Mouse (Mus musculus): ENCODE results near the gene Xpr1. TPM values are rescaled to one million over a fixed set of nuclear protein-coding genes. Genes with fewer than 3 reads are reported as not detected.

The Xpr1 gene
- polyA plus RNA-seq, 1 experiment from 2014 or later = 68.7 TPM

- H3K4me1 ChIP-seq (ENCODE audit: control insufficient read depth, insufficient read depth, low read length) = no peaks in the 10 kb centered on the region
- no peak overlapping the region for H3K9ac ChIP-seq (replicated peaks; ENCODE audit: low read depth, low read length)
- no peaks in the 10 kb centered on the region for H3K9me3 ChIP-seq (ENCODE audit: control insufficient read depth, low read length)
- H3K27ac ChIP-seq (ENCODE audit: low read depth, low read length) = no peak overlapping the region
- ATAC-seq (ENCODE audit: low read depth) = no peak
- WGBS = 78% methylated on average over 4 of the region's 4 CpGs
- H3K36me3 ChIP-seq (ENCODE audit: control insufficient read depth, insufficient read depth, low read length) = no peaks in the 10 kb centered on the region
- H3K4me2 ChIP-seq (ENCODE audit: low read depth, low read length) = no peak overlapping the region
- no peak overlapping the region for H3K4me3 ChIP-seq (ENCODE audit: low read depth, low read length)
- H3K27me3 ChIP-seq (ENCODE audit: control insufficient read depth, insufficient read depth, low read length) = no peaks in the 10 kb centered on the region
Observed at GRCm38 (mm10) chr1:155353096-155353495, 64.1 kb downstream of the Xpr1 start.

- no peaks in the 10 kb centered on the region for H3K36me3 ChIP-seq (ENCODE audit: control insufficient read depth, insufficient read depth, low read length)
- no peak overlapping the region for H3K27ac ChIP-seq (ENCODE audit: low read depth, low read length)
- no peak overlapping the region for H3K4me2 ChIP-seq (ENCODE audit: low read depth, low read length)
- H3K27me3 ChIP-seq (ENCODE audit: control insufficient read depth, insufficient read depth, low read length) = no peaks in the 10 kb centered on the region
- ATAC-seq (ENCODE audit: low read depth) = no peak
- H3K4me3 ChIP-seq (ENCODE audit: low read depth, low read length) = no peak overlapping the region
- WGBS = 79% methylated on average over 4 of the region's 4 CpGs
- no peaks in the 10 kb centered on the region for H3K4me1 ChIP-seq (ENCODE audit: control insufficient read depth, insufficient read depth, low read length)
- H3K9me3 ChIP-seq (ENCODE audit: control insufficient read depth, low read length) = no peaks in the 10 kb centered on the region
- H3K9ac ChIP-seq (replicated peaks; ENCODE audit: low read depth, low read length) = no peak overlapping the region
Observed at GRCm38 (mm10) chr1:155351527-155351926, 65.7 kb downstream of the Xpr1 start.

GRCm38 (mm10) chr1:155348491-155348890, 68.7 kb downstream of the Xpr1 start:
- H3K27ac ChIP-seq (ENCODE audit: low read depth, low read length) = no peak overlapping the region
- no peak overlapping the region for H3K4me3 ChIP-seq (ENCODE audit: low read depth, low read length)
- no peaks in the 10 kb centered on the region for H3K4me1 ChIP-seq (ENCODE audit: control insufficient read depth, insufficient read depth, low read length)
- WGBS = 85% methylated on average over 3 of the region's 3 CpGs
- no peak overlapping the region for H3K4me2 ChIP-seq (ENCODE audit: low read depth, low read length)
- no peaks in the 10 kb centered on the region for H3K36me3 ChIP-seq (ENCODE audit: control insufficient read depth, insufficient read depth, low read length)
- H3K9me3 ChIP-seq (ENCODE audit: control insufficient read depth, low read length) = no peaks in the 10 kb centered on the region
- ATAC-seq (ENCODE audit: low read depth) = no peak
- no peaks in the 10 kb centered on the region for H3K27me3 ChIP-seq (ENCODE audit: control insufficient read depth, insufficient read depth, low read length)
- H3K9ac ChIP-seq (replicated peaks; ENCODE audit: low read depth, low read length) = no peak overlapping the region

GRCm38 (mm10) chr1:155347339-155347738, 69.9 kb downstream of the Xpr1 start:
- Histone ChIP-seq H3K9ac (replicated peaks; ENCODE audit: low read depth, low read length) (no peak overlapping the region), H3K36me3 (ENCODE audit: control insufficient read depth, insufficient read depth, low read length) (no peaks in the 10 kb centered on the region), H3K4me2 (ENCODE audit: low read depth, low read length) (no peak overlapping the region), H3K27me3 (ENCODE audit: control insufficient read depth, insufficient read depth, low read length) (no peaks in the 10 kb centered on the region), H3K9me3 (ENCODE audit: control insufficient read depth, low read length) (no peaks in the 10 kb centered on the region), H3K27ac (ENCODE audit: low read depth, low read length) (no peak overlapping the region), H3K4me1 (ENCODE audit: control insufficient read depth, insufficient read depth, low read length) (no peaks in the 10 kb centered on the region), H3K4me3 (ENCODE audit: low read depth, low read length) (no peak overlapping the region)
- WGBS = 89% methylated on average over 4 of the region's 4 CpGs
- ATAC-seq (ENCODE audit: low read depth) = no peak

- Histone ChIP-seq H3K4me1 (ENCODE audit: control insufficient read depth, insufficient read depth, low read length) (no peaks in the 10 kb centered on the region), H3K27me3 (ENCODE audit: control insufficient read depth, insufficient read depth, low read length) (no peaks in the 10 kb centered on the region), H3K9me3 (ENCODE audit: control insufficient read depth, low read length) (no peaks in the 10 kb centered on the region)
Observed at GRCm38 (mm10) chr1:155344019-155344418, 73.2 kb downstream of the Xpr1 start.

GRCm38 (mm10) chr1:155339622-155340021, 77.6 kb downstream of the Xpr1 start:
- WGBS = 50% methylated on average over 2 of the region's 2 CpGs
- no peak overlapping the region for H3K4me2 ChIP-seq (ENCODE audit: low read depth, low read length)

More at GRCm38 (mm10) chr1:155344019-155344418, 73.2 kb downstream of the Xpr1 start:
- no peak overlapping the region for H3K4me2 ChIP-seq (ENCODE audit: low read depth, low read length)
- no peaks in the 10 kb centered on the region for H3K36me3 ChIP-seq (ENCODE audit: control insufficient read depth, insufficient read depth, low read length)
- H3K27ac ChIP-seq (ENCODE audit: low read depth, low read length) = no peak overlapping the region
- 89% methylated on average over 2 of the region's 2 CpGs for WGBS
- no peak for ATAC-seq (ENCODE audit: low read depth)
- H3K4me3 ChIP-seq (ENCODE audit: low read depth, low read length) = no peak overlapping the region
- no peak overlapping the region for H3K9ac ChIP-seq (replicated peaks; ENCODE audit: low read depth, low read length)

GRCm38 (mm10) chr1:155337315-155337714, 79.9 kb downstream of the Xpr1 start:
- ATAC-seq (ENCODE audit: low read depth) = no peak
- no peaks in the 10 kb centered on the region for H3K36me3 ChIP-seq (ENCODE audit: control insufficient read depth, insufficient read depth, low read length)
- no peaks in the 10 kb centered on the region for H3K9me3 ChIP-seq (ENCODE audit: control insufficient read depth, low read length)
- H3K4me1 ChIP-seq (ENCODE audit: control insufficient read depth, insufficient read depth, low read length) = no peaks in the 10 kb centered on the region
- 90% methylated on average over 4 of the region's 4 CpGs for WGBS
- no peak overlapping the region for H3K4me3 ChIP-seq (ENCODE audit: low read depth, low read length)
- H3K4me2 ChIP-seq (ENCODE audit: low read depth, low read length) = no peak overlapping the region
- no peaks in the 10 kb centered on the region for H3K27me3 ChIP-seq (ENCODE audit: control insufficient read depth, insufficient read depth, low read length)
- no peak overlapping the region for H3K27ac ChIP-seq (ENCODE audit: low read depth, low read length)
- H3K9ac ChIP-seq (replicated peaks; ENCODE audit: low read depth, low read length) = no peak overlapping the region

More at GRCm38 (mm10) chr1:155339622-155340021, 77.6 kb downstream of the Xpr1 start:
- Histone ChIP-seq H3K4me1 (ENCODE audit: control insufficient read depth, insufficient read depth, low read length) (no peaks in the 10 kb centered on the region), H3K9me3 (ENCODE audit: control insufficient read depth, low read length) (no peaks in the 10 kb centered on the region), H3K27me3 (ENCODE audit: control insufficient read depth, insufficient read depth, low read length) (no peaks in the 10 kb centered on the region), H3K4me3 (ENCODE audit: low read depth, low read length) (no peak overlapping the region), H3K9ac (replicated peaks; ENCODE audit: low read depth, low read length) (no peak overlapping the region), H3K27ac (ENCODE audit: low read depth, low read length) (no peak overlapping the region), H3K36me3 (ENCODE audit: control insufficient read depth, insufficient read depth, low read length) (no peaks in the 10 kb centered on the region)
- ATAC-seq (ENCODE audit: low read depth) = no peak

- Histone ChIP-seq H3K4me2 (ENCODE audit: low read depth, low read length) (no peak overlapping the region), H3K27me3 (ENCODE audit: control insufficient read depth, insufficient read depth, low read length) (no peaks in the 10 kb centered on the region), H3K9ac (replicated peaks; ENCODE audit: low read depth, low read length) (no peak overlapping the region), H3K27ac (ENCODE audit: low read depth, low read length) (no peak overlapping the region), H3K36me3 (ENCODE audit: control insufficient read depth, insufficient read depth, low read length) (no peaks in the 10 kb centered on the region; the same call in 1 of the 2 replicates), H3K9me3 (ENCODE audit: control insufficient read depth, low read length) (no peaks in the 10 kb centered on the region), H3K4me3 (ENCODE audit: low read depth, low read length) (no peak overlapping the region), H3K4me1 (ENCODE audit: control insufficient read depth, insufficient read depth, low read length) (no peaks in the 10 kb centered on the region)
- ATAC-seq (ENCODE audit: low read depth) = no peak
- 59% methylated on average over 6 of the region's 6 CpGs for WGBS
Observed at GRCm38 (mm10) chr1:155335963-155336362, 81.3 kb downstream of the Xpr1 start.

GRCm38 (mm10) chr1:155322183-155322582, 95.0 kb downstream of the Xpr1 start:
- Histone ChIP-seq H3K4me2 (ENCODE audit: low read depth, low read length) (no peak overlapping the region), H3K36me3 (ENCODE audit: control insufficient read depth, insufficient read depth, low read length) (no peaks in the 10 kb centered on the region), H3K9me3 (ENCODE audit: control insufficient read depth, low read length) (no peaks in the 10 kb centered on the region), H3K4me1 (ENCODE audit: control insufficient read depth, insufficient read depth, low read length) (peaks cover 13% of the 10 kb centered on the region), H3K9ac (replicated peaks; ENCODE audit: low read depth, low read length) (no peak overlapping the region), H3K4me3 (ENCODE audit: low read depth, low read length) (no peak overlapping the region), H3K27ac (ENCODE audit: low read depth, low read length) (no peak overlapping the region), H3K27me3 (ENCODE audit: control insufficient read depth, insufficient read depth, low read length) (no peaks in the 10 kb centered on the region)
- no peak for ATAC-seq (ENCODE audit: low read depth)
- 76% methylated on average over 1 of the region's 1 CpGs for WGBS

Data from neural tube, embryonic 14.5 days (tissue).